Mouse (Mus musculus): ENCODE measurements around the gene Ss18l1. TPM values are rescaled to one million over a fixed set of nuclear protein-coding genes. Genes with fewer than 3 reads are reported as not detected.

The Ss18l1 gene
- total RNA-seq, 4 experiments from 2014 or later: 9.9 to 14.3 (median 11.7) TPM

Other genes with a start within 250 kb of the Ss18l1 start
- 10 to 100 TPM; 16.8 to 22.8 (median 19.6) TPM for gene Taf4, start 65.9 kb upstream of the Ss18l1 start, total RNA-seq (2022)
- 10 to 100 TPM; 41.8 to 54.8 (median 48.5) TPM for gene Lsm14b, start 17.5 kb upstream of the Ss18l1 start, total RNA-seq (2022)
- 100 to 1,000 TPM; 195 to 232 (median 215) TPM for gene Psma7, start 76 bp upstream of the Ss18l1 start, total RNA-seq (2022)
- 10 to 100 TPM; 17.3 to 26.1 (median 21.6) TPM for gene Mtg2, start 28.1 kb downstream of the Ss18l1 start, total RNA-seq (2022)
- gene Hrh3, start 62.0 kb downstream of the Ss18l1 start, total RNA-seq (2022): under 1 TPM; 0.17 to 0.89 (median 0.27) TPM
- gene Osbpl2, start 76.8 kb downstream of the Ss18l1 start, total RNA-seq (2022): 10 to 100 TPM; 41.8 to 61.6 (median 48.6) TPM
- 100 to 1,000 TPM; 158 to 178 (median 163) TPM for gene Adrm1, start 129.0 kb downstream of the Ss18l1 start, total RNA-seq (2022)
- 10 to 100 TPM; 27.7 to 97.1 (median 46.8) TPM for gene Lama5, start 183.3 kb downstream of the Ss18l1 start, total RNA-seq (2022)
- 1,000 to 10,000 TPM in 1 of 4 experiments, 100 to 1,000 TPM in 3; 772 to 1,010 (median 917) TPM for gene Rps21, start 214.9 kb downstream of the Ss18l1 start, total RNA-seq (2022)
- gene Cables2, start 231.0 kb downstream of the Ss18l1 start, total RNA-seq (2022): 10 to 100 TPM; 13.6 to 17.0 (median 15.1) TPM
- not detected for gene Rbbp8nl, start 247.4 kb downstream of the Ss18l1 start, total RNA-seq (2022)